Mouse (Mus musculus): ENCODE measurements around the gene Psenen.

Gene Psenen

DNA sequence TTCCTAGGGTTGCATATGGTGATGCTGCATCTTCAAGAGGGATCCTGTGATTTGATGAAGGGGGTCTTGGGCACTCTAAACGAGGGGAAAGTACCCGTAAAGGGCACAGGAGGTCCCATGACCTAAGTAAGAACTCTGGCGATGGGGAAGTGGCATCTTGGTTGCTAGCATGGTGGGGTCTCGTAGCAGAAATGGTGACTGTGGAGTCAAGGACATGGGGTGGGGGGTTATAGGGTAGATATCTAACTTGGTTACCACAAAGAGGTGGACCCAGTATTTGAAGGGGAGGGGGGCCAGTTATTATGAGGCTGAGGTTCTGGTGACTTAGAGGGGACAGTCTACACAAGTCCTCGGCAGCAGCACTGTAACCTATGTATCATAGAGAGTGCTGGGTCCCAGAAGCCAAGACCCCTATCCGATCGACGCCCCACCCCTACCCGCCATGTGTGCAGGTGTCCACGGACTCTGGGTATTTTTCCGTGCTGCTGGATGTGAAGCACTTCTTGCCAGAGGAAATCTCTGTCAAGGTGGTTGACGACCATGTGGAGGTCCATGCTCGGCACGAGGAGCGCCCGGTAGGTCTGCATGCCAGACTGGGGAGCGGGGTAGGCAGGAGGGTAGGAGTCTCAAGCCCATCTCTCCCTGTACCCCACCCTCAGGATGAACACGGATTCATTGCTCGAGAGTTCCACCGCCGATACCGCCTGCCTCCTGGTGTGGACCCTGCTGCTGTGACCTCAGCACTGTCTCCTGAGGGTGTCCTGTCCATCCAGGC lies 9.4 kb downstream of the Psenen start:
- DNase-seq, result peak in 1 of 2 experiments; percentile 21

DNA sequence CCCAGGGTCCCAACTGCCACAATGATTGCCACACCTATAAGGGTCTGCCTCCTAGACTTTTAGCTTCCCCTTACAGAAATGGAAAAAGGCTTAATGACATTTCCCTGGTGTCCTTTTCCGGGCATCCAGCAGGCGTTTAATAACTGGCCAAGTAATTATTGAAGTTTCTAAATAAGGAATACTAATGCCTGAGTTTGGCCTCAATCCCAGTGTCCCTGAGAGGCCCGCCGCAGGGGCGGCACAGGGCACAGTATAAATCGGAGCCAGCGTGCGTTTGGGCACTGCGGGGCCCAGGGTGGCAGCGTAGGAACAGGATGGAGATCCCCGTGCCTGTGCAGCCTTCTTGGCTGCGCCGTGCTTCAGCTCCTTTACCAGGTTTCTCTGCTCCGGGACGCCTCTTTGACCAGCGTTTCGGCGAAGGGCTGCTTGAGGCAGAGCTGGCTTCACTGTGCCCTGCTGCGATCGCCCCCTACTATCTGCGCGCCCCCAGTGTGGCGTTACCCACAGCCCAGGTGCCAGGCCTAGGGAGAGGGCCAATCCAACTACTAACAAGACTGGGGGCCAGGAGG lies 10.3 kb downstream of the Psenen start:
- DNase-seq, result peak; percentile 34 to 53

DNA sequence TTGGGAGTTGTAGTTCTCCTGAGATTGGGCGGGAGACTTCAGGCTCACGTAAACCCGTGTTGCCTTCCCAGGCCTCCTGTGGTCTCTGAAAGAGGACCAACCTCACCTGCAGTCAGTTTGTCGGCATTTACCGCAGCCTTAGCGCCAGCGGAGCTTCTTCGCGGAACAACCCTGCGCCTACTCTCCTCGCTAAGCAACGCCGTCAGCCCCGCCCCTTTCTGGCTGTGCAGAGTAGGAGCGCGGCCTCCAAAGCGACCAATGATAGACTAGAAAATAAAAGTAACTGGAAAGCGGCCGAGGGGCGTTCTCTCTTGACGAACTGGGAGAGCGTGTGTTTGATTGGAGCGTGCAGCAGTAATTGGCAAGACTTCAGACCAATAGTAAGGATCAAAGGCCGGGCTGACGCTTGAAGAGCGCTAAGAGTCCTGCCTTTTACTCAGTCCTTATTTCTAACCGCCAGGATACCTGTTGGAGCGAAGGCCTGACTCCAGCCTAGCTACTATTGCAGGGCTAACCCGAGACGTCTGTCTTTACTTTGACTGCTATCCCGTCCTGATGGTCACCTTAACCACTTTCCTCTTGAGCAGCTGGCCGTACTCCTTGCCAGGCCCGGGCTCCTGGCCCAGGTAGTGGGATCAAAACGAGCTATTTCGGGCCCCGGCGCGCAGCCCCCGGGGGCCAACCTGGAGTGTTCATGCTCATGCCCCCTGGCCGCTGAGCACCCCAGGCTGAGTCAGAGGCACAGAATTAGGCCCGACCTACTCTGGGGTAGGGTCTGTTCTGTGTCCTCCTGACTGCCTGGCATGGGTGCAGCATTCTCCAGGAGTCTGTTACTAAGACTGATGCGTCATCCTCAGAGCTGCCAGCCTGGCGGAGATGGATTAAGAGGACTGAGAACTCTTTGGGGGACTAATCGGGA lies 11.1 kb downstream of the Psenen start, which contains the start of the genes Hspb6 and Proser3:
TSS of gene Hspb6 (plus strand) at position 77 of the 919 bp plus-strand sequence.
TSS of gene Proser3 (minus strand) at position 198 of the 919 bp plus-strand sequence.
- peak; percentile 95 to 96 for DNase-seq

DNA sequence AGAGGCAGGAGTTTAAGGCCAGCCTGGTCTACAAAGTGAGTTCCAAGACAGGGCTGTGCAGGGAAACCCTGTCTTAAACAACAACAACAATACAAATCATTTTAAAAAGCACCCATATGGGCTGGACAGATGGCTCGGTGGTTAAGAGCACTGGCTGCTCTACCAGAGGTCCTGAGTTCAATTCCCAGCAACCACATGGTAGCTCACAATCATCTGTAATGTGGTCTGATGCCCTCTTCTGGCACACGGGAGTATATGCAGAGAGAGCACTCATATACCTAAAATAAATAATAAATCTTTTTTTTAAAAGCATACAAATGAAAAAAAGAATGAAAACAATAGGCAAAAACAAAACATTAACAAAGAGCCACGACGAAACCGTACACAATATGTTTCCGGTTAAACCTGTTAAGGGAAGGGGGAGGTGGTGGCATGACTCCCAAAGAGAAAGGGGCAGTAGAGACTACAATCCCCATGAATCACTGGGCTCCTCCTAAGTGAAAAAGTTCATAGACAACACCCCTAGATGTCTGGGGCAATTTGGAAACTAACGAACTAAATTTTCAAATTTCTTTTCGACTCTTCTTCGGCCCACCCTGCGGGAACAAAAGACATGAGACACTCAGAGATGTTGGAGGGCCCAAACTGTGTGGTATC lies 11.9 kb downstream of the Psenen start:
- no peak for DNase-seq

DNA sequence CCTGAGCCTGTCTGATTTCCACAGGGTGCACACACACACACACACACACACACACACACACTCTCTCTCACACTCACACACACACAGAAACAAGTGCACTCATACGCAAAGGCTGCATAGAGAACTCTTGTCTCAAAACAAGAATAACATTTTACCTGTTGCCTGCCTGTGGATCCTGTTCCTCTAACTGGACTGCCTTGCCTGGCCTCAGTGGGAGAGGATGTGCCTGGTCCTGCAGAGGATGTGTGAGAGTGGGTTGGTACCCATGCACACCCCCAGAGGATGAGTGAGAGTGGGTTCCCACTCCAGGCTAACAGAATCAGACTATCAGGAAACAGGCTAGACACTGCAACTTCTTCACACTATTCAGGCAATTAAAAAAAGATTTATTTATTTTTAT lies 12.8 kb downstream of the Psenen start:
- DNase-seq, result no peak

DNA sequence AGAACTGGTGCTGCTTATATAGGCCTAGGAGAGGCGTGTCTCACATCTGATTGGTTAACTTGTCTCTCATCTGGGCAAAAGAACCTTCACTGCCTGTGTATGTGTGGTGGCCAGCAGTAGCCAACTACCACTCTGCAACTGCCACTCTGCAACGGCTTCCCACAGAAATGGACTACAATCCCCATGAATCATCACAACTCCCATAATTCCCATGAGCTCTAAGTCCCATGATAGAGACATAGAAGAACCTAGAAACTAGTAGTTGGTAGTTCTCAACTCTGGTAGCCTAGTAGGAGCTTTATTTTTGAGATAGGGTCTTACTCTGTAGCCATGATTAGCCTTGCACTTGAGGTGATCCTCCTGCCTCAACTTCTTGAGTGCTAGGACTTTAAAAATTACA lies 13.5 kb downstream of the Psenen start:
- DNase-seq, result no peak

DNA sequence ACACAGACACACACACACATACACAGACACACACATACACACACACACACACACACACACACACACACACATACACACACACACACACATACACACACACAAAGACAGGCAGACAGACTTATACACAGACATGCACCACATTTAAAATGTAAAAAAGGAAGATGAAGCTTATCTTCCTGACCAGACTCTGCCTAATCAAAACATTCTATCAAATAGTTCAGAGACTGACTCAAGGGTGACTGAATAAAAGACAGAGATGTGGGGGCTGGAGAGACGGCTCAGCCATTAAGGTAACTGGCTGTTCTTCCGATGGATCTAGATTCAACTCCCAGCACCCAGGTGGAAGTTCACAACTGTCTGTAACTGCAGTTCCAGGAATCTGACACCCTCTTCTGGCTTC lies 19.1 kb downstream of the Psenen start:
- no peak for DNase-seq

DNA sequence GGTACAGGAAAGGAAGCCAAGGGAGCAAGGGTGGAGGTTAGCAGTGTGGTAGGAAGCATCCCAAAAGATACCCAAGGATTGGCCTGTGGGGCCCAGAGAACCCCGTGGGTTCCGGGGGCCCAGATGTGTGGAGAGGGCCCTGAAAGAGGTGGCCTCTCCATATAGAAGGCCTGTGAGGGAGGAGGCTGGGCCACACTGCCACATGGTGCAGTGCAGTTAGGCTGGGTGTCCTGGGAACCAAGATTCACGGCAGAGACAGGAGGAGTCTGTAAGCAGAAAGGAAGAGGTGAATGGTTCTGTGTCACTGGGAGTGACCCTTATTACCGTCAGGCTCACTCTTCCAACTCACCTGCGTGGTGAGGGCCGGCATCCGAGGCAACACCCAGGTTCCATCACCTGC lies 22.9 kb downstream of the Psenen start:
- no peak for DNase-seq

DNA sequence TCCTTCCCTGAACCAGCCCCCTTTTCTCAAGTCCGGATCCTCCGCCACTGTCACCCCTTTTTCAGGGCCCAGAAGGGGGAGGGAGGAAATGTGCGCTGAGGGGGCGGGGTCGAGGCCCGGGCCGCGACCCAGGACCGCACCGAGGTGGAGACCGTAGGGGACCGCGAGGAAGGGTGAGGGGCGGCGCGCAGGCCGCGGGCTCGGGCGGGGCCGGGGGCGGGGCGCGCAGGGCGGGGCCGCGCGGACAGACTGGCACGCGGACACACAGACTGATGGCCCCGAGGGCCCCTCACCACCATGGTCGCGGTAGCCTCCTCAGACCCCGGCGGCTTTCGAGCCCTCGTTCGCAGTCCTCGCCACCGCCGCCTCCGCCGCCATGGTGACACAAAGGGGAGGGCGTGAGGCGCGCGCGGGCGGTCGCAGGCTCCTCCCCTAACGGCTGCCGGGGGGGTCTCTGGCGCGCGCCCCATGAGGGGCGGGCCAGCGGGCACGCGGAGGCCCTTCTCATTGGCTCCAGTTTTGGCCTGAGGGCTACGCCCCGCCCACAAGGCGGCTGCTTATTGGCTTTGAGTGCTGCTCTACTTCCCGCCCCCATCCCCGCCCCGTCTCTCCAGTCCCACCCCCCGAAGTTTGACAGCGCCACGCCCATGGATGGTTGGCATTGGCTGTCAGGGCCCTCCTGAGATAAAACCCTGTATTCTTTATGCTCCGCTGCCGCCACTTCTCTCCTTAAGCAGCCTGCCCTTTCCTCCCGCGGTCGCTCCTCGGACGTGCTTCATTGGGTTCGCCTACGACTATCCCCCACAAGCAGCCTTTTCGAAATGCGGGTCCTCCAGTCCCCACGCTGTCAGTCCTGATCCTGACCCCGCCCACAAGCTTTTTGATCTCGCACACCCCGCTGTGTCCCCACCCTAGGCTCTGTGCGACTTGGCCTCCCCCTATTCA lies 28.5 kb downstream of the Psenen start, which contains the start of gene Arhgap33:
TSS of gene Arhgap33 (minus strand) at position 428 of the 945 bp plus-strand sequence.
- DNase-seq, result peak; percentile 97 to 98

DNA sequence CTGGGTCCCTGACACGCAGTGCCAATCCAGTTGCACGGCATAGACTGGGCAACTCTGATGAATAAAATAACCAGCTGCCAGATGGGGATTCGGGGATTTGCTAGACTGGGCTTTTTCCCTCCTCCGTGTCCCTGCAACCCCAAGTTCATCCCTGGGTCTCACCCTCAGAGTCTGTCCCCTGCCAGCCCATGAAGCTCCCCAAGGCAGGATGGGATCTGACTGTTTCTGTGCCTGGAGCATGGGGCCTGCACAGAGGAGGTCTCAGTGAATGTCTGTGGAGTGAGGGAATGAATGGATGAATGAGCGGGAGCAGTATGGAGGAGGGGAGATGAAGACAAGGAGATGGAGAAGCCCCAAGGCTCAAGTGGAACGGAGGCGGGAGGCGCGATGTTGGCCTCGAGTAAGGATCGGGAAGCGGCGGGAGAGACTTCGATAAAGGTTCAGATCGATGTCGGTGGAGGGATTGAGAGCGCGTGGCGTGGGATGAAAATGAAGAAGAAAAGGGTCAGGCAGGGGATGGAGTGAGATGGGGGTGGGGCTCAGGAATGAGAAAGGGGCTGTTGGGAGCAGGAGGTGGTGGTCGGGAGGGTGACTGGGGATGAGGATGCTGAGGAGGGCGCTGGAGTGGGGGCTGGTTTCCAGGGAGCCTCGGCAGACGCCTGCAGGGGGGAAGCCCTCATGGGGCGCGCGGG lies 29.3 kb downstream of the Psenen start:
- DNase-seq, result no peak

DNA sequence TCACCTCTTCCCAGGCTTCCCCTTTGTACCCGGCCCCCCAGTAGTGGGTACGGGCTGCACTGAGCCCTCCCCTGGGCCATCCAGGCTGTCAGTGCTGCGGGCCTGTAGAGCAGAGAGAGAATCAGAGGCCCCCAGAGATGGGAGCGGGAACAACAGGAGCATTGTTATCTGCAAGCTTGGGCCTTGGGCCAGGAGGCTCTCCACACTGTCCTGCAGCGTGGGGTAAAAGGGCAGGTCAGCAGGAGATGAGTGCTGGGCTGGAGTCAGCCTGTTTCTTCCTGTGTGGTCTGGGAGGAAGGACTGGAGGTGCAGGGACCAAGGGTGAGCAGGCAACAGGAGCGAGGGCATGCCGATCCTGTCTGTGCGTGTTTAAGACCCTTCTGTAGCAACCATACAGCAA lies 30.5 kb downstream of the Psenen start:
- no peak for DNase-seq

DNA sequence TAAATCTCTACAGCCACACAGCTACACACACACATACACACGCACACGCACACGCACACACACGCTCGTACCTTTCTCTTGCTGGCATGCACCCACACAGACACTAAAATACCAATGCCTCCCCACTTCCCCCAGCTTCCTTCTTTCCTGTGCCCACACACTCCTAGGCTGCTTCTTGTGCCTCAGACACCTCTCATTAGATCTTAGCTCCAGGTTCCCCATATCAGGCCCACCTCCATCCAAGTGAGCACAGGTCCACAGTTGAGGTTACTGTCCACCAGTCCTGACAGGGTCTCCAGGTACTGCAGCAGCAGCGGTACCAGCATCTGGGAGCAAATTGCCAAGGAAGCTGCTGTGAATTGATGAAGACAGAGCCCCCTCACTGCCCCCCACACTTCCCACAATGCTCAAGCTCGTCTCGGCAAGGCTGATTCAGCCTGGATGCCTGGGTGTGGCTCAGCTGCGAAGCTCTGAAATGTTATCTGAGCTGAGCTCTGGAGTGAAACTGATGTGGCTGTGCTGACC lies 32.1 kb downstream of the Psenen start:
- no peak for DNase-seq

DNA sequence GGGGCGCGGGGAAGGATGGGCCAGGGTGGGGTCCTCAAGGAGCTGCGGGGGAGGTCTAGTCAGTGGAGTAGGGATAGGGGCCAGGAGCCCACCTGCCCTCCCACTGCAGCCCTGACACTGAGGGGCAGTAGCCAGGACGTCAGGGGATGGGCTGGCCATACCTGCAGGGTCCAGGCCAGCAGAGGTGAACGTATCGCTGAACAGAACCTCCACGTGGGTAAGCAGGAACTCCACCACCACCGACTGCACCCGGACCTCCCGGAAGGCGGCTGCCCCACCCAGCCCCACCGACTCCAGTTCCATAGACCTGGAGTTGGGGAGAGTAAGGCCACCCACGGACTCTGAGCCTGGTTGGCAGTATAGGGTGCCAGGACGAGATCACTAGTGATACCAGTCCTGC lies 36.4 kb downstream of the Psenen start:
- no peak for DNase-seq

DNA sequence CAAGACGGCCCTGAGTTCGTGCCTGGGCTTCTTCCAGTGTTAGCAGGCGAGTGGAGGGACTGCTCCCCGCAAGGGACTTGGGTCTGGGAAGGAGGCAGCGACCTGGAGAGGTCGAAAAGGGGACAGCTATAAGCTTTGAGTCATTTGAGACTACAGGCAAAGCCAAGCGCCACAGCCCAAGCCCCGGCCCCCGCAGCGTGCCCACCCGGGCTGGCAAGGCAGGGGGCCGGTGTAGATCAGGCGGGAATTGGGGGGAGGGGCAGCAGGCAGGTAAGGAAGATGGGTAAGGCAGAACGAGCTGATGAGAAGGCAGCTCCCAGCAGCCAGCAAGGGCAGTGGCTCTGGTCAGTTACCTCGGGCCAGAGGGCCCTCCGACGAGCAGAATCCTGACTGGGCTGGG lies 37.0 kb downstream of the Psenen start:
- no peak for DNase-seq

DNA sequence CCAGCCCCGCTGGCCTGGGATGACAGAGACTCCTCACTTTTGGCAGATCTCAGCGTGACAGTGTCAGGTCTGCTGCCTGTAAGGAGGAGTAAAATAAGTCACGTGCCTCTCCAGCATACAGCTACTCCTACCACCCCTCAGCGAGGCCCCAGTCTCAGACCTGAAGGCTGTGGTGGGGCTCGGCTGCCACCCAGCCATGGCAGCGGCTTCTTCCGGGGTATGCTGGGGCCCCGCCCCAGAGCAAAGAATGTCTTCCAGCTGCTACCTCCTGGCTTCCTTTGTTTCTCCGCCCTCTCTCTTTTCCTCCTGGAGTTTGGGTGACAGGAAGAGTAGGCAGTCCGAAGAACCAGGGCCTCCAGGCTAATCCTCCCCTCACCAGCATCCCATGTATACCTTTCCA lies 37.5 kb downstream of the Psenen start:
- DNase-seq, result no peak

DNA sequence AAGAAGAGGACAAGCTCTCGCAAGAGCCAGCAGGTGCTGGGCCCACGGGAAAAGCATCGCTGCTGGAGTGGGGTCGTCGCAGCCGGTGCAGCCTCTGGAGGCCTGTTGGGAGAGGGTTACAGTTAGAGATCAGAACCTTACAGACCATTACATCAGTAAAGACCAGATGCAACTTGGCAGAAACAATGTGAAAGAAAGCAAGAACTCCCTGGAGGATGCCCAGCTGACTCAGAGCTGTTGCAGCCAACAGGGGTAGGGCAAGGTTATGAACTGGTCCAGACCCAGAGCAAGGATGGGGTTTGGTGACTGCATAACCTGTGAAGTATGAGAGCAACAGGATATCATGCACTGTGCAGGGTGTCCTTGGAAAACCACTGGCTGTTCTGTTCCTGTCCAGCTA lies 38.9 kb downstream of the Psenen start:
- DNase-seq, result no peak

DNA sequence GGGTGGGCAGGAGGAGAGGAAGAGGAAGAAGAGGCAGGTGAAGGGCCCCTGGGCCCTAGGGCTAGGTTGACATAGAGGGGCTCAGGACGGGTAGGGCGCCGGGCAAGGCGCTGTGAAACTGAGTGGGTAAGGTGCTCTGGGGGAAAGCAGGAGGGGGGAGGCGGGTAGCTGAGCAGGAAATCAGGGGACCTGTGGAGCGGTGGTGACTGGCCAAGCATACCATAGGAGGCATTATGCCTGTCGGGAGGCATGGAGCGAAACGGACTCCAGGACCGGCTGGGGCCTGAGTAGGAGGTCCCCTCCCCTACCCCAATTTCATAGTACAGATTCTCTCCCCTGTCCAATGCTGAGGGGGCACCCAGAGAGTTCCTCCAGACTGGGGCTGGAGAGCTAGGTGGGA lies 40.6 kb downstream of the Psenen start:
- no peak for DNase-seq

DNA sequence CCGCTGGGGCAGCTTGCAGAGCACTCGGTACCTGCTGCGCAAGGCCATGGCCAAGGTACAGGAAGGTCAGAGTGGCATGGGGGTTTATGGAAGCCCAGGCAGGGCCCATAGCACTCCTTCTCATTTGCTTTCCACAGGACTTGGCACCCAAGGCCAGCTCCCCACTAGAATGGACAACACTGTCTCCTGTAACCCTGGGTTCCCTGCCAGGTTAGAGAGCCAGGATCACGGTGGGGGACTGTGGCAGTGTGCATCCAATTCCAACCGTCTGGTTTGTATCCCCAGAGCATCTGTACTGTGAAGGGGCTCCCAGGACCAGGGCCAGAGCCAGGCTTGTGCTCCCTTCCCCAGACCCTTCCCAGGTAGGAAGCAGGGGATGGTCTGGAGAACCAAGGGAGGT lies 42.6 kb downstream of the Psenen start:
- DNase-seq, result no peak

DNA sequence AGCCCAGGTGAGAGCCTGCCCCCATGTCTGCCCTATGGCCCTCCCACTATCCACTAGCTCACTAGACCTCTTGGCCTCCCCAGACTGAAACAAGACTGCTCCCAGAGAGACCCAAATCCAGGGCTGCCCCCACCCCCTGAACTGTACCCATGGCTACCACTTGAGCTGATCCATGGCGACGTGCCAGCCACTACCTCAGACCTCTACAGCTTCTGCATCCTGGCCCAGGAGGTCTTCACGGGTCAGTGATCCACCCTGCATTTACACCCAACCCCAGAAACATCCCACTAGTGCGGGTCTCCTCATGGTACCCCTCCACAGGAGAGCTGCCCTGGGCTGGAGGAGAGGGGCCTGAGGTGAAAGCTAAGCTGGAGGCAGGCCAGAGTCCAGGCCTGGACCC lies 43.0 kb downstream of the Psenen start:
- DNase-seq, result no peak

DNA sequence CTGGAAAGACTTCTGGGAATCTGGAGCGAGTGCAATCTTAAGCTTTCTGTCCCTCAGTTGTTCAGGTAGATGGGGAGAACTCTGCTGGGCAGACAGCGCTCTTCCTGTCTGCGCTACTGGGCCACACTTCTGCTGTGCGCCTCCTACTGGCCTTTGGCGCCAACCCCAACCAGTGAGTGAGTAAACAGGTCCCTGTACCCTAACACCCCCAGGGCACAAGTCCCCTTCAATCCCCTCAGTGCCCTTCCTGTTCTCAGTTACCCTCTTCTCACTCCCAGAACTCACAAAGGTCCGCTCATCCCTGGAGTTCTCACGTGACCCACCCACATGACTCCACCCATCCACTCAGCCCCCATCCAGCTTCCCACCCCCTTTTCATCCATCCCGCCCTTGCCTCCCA lies 45.1 kb downstream of the Psenen start:
- no peak for DNase-seq
